Comparison of ENCODE assay signal across 10 mouse cellular contexts in genomic region chr11:54691179-54691578, GRCm38 (mm10).
DNase-seq lines count a peak whose midpoint lies in the region; ATAC-seq lines count a peak whose summit lies in the region.
"Had no signal": no experiment of that assay in that cellular context is flagged by ENCODE, and none has a peak within 500 bp of the region (broad histone marks: within the 10 kb centered on the region; RNA-seq: fewer than 3 reads in every experiment).

No protein-coding gene starts in this region.

- no peak overlapping the region for H3K9ac ChIP-seq in midbrain, embryonic 14.5 days (replicated peaks; ENCODE audit: low read length)
- H3K9ac ChIP-seq: forebrain, embryonic 13.5 days had no signal

- DNase-seq in layer of hippocampus, postnatal 36 days: peak; percentile 30 to 31
- DNase-seq in layer of hippocampus, postnatal 14 days (ENCODE audit: low spot score in 2 of 2): no peak
- peak; percentile 67 for DNase-seq in lung, postnatal 10 days
- no peak for DNase-seq in midbrain, embryonic 14.5 days
- no peak for DNase-seq in cerebellum, adult 9-10 months
- DNase-seq in embryo, embryonic 9.5 days (ENCODE audit: extremely low spot score): no peak
- DNase-seq: cerebellum, postnatal 36 days had no signal

- no peaks in the 10 kb centered on the region for H3K9me3 ChIP-seq in midbrain, embryonic 14.5 days (ENCODE audit: control insufficient read depth, low read length)
- H3K9me3 ChIP-seq: forebrain, embryonic 13.5 days had no signal

- H3K4me1 ChIP-seq in brown adipose tissue, adult 24 weeks (ENCODE audit: control insufficient read depth, insufficient read depth, insufficient read length, low read length): 0 out of 2 replicates have a peak, but pooled peaks cover 2% of the 10 kb centered on the region
- no peaks in the 10 kb centered on the region for H3K4me1 ChIP-seq in midbrain, embryonic 14.5 days (ENCODE audit: control insufficient read depth, insufficient read depth, low read length)
- H3K4me1 ChIP-seq: forebrain, embryonic 13.5 days had no signal

- peak overlapping the region; percentile 58; the same call in 1 of the 2 replicates for H3K27ac ChIP-seq in brown adipose tissue, adult 24 weeks (replicated peaks; ENCODE audit: low read depth, low read length)
- no peak overlapping the region for H3K27ac ChIP-seq in midbrain, embryonic 14.5 days (replicated peaks; ENCODE audit: low read depth, low read length)
- H3K27ac ChIP-seq: forebrain, embryonic 13.5 days had no signal

- WGBS in midbrain, embryonic 14.5 days: 91% methylated on average over 4 of the region's 4 CpGs

- peak; percentile 66 for ATAC-seq in granulocyte monocyte progenitor cell, adult 5-6 weeks (replicated peaks; ENCODE audit: poor library complexity, severe bottlenecking)
- no peak for ATAC-seq in midbrain, embryonic 14.5 days (ENCODE audit: low FRiP score, low TSS enrichment)
- ATAC-seq: forebrain, embryonic 13.5 days had no signal

- no peak overlapping the region for H3K4me2 ChIP-seq in midbrain, embryonic 14.5 days (ENCODE audit: low read length)
- H3K4me2 ChIP-seq: forebrain, embryonic 13.5 days had no signal

- H3K27me3 ChIP-seq in midbrain, embryonic 14.5 days (ENCODE audit: control insufficient read depth, insufficient read depth, low read length): no peaks in the 10 kb centered on the region
- H3K27me3 ChIP-seq: forebrain, embryonic 13.5 days had no signal

- H3K4me3 ChIP-seq in brown adipose tissue, adult 24 weeks (ENCODE audit: insufficient read depth, low read depth, low read length): no peak overlapping the region
- H3K4me3 ChIP-seq in midbrain, embryonic 14.5 days (replicated peaks; ENCODE audit: low read depth, low read length): no peak overlapping the region
- H3K4me3 ChIP-seq: forebrain, embryonic 13.5 days had no signal

- peaks cover 65% of the 10 kb centered on the region for H3K36me3 ChIP-seq in midbrain, embryonic 14.5 days (ENCODE audit: control insufficient read depth, insufficient read depth, low read length)

Comparison
In these comparisons a context has a peak if more than half of its experiments do, and no peak if none do; other contexts are left out.
1. DNase-seq: peak in layer of hippocampus, postnatal 36 days (2 of 2) and lung, postnatal 10 days (single experiment); none in layer of hippocampus, postnatal 14 days (0 of 2), midbrain, embryonic 14.5 days (single experiment), cerebellum, adult 9-10 months (single experiment) and embryo, embryonic 9.5 days (single experiment).